Mouse (Mus musculus) fat pad, adult 2 months (tissue): ENCODE results near the gene Ankrd42.

Experiments used
- DNase-seq: peaks from one replicate; pipeline ENCODE4 v3.0.0-alpha.2; 2011; ENCODE audit warnings: low read depth, low spot score; ENCODE audit errors: extremely low read depth

Ankrd42 gene

DNA sequence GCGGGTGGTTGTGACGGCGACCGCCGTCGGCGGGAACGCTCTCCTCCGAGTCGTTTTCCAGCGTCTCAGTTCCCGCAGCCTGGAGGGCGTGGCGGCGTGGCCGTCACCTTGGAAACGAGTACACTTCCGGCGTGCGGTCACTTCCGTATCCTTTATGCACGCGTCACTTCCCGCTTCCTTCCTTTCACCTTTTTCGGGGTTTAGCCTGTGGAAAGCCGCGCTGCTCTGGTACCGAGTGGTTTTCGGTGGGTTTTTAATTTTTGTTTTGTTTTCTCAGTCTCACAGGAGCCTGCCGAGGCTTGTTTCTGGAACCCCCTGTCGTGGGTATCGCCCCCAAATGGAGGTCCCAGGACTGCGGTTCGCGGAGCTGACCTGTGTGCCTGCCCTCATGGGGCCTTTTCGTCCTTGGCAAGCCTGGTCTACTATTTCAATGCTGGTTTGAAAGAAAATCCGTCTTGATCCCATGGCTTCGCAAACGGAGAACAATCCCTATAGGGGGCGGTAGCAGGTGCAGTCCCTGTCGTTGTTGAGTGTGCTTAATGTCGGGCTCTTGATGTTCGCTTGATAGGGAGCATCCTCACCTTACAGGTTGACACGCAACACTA is at the start of gene Ankrd42:
Gene Ankrd42 (minus strand): TSS at position 122 of the 605 bp plus-strand sequence.
- peak; percentile 33 for DNase-seq

DNA sequence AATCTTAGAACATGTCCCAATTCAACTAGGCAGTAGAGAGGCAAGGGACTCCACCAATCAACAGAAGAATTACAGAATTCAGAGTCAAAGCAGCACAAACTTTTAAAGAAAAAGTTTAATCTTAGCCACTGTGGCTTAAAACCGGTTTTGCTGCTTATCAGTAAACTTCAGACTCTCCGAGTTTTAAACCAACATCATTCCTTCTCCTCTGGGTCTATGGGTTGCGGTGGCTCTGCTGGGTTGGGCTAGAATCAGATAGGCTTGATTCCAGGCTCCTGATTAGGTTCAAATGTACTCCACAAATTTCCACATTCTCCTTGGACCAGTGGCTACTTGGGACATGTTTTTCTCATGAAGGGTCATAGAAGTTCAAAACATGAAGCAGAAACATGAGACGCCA is 40.4 kb upstream of the Ankrd42 start:
- no peak for DNase-seq

DNA sequence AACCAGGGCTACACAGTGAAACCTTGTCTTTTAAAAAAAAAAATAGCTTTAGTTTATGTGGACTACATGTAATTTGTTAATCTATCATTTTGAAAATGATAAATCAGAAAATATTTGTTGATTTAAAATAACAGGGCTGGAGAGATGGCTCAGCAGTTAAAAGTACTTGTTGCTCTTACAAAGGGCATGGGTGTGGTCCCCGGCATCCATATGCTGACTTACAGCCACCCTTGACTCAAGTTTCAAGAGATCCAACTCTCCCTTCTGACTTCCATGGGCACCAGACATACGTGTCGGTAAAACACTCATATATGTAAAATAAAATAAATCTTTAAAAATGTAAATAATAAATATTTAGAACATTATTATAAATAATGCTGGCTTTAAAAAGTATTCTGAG is 38.2 kb upstream of the Ankrd42 start:
- DNase-seq, result no peak

DNA sequence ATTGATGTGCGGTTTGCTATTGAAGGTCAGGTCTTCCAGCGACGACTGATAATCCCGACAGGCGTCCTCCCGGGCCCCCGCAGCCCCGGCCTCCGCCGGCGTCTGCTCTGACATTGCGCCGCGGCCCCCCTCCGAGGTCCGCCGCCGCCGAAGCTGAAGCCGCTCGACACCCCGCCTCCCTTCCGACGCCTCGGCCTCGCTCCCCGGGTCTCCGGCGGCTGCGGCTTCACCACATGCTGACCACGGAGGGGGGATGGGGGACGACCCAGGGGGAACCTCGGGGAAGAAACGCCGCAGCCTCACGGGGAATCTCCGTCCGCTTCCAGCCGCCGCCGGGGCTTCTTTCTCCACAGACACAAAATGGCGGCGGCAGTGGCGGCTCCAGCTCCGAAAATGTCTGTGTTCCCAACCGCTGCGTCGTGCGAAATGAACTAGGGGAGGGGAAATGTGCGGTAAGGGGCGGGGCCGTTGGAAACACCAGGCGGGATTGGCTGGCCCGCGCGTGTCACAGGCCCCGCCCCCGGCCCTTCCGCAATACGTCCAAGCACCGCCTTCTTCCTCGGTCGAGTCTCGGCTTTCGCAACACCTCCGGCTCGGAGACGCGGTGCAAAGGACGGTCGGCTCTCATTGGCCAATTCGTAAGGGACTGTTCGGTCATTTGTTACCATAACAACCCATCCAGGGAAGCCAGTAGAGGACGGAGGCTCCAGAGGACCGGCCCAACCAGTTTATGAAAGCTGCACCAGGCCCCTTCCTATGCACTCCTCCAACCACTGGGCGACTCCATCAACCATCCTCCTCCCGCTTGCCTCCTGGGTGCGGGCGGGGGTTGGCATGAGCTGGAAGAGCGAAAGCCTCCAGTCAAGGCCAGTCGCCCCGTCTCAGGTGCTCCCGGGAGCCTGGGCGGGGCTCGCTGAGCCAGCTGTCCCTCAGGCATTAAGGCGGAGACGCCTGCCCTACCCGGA is 32.8 kb upstream of the Ankrd42 start, which contains the start of gene Pcf11:
Gene Pcf11 (minus strand): TSS at position 428 of the 965 bp plus-strand sequence.
- DNase-seq, result peak; percentile 94

DNA sequence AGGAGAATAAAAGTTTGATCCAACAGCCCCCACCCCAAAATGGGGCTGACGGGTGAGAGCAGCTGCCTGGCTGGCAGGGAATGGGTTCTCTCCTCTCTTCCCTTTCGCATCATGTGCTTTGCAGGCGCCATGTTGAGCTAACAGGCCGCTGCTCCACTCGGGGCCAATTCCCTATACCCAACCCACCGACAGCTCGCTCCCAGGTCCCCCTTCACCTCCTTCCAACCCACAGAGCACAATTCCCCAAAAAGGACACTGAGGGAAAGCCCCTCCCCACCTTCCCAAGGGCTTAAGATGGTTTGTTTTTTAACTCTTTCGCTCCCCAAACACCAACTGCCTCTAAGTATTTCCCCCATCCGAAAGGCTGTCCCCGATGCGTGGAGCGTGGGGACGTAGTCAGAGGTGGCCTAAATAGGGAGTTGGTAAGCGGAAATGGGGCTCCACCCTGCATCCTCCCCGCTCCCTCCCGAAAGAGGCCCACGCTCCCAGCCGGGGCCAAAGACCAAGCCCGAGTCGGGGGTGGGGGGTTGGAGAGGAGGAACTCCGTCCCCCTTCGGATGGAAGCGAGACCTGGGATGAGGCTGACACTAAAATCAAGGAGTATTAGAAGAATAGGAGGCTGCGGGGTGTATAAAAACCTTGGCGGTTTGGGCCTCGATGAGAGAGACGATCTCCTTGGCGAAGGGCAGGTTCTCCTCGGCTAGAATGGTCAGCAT is 32.0 kb upstream of the Ankrd42 start:
- no peak for DNase-seq

DNA sequence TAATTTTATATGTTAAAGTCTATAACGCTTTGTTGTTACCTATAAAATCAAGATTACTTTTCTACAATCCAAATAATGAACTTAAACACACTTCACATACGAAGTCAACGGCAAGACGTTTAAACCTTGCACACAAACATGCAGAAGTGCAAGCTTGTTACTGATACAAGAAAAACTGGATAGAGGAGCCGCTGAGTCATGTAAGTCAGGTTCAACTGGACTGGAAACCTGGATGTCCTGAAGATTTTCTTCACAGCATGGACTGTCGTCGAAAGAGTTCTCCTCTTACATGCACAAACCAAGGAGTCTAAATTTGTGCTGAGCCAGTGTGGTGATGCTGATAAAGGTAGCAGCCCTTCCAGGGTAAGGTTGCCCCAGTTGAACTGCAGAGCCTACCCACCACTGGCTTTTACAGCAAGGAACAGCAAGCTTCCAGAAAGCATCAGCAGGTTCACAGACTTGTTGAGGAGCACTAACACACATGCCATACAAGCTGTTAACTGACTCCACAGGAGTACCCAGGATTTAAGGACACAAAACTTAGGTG is 29.4 kb upstream of the Ankrd42 start:
- DNase-seq, result peak; percentile 39

DNA sequence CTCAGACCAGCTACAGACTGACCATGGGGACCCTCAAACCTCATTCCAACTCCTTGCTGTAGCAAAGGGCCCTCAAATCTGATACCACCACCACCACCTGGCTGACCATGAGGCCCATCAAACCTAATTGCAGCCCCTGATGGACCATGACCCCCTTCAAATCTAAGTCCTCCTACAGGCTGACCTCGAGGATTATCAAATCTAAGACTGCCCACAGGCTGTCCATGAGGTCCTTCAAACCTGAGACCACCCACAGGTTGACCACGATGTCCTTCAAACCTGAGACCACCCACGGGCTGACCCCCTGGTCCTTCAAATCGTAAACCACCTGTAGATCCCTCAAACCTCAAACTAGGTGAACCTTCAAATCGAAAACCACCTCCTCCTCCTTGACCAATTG is 21.1 kb upstream of the Ankrd42 start:
- no peak for DNase-seq

DNA sequence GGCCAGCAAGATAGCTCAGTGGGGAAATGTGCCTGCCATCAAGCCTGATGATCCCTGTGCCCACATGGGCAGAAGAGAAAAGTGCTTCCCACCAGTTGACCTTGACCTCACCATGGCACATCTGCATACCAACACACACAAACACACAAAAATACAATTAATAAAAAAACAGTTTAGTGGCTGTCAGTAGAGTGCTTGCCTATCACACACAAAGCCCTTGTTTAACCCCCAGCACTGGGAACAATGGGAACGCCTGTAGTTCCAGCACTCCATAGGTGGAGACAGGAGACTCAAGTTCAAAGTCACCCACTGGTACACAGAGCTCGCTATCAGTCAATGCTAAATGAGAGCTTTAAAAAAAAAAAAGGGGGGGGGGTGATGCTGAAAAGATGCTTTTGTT is 19.4 kb upstream of the Ankrd42 start:
- no peak for DNase-seq

DNA sequence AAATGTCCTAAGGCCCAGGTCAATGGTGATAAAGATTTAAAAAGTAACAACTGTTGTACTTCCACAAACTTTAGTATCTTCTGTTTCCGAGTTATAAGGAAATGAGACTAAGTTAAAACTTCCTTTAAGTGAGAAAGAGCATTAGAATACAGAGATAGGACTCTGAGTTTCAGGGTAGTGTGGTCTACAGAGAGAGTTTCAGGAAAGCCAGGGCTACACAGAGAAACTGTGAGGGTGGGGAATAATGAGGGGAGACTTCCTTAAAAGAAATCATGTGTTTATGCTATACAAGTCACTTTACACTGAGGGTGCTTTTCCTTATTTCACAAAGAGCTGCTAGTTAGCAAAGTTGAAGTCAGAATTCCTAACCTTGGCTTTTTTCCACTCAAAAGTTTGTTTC is 16.4 kb upstream of the Ankrd42 start:
- DNase-seq, result no peak

DNA sequence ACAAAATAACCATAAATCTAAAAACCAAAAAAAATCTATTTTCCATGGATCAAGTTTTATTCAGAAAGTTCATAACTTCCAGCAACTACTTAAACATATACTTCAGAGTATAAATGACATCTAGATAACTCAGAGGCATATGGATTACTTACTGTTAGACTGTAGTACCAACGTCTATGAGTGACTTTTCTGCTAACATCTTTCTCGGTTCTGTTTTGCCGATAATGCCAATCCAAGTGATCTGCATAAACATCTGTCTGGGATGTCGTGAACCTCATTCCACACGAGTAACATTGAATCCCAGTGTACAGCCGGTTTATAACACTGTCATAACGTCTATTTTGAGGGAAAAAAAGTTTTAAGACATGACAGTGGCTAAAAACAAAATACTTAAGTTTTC is 10.8 kb upstream of the Ankrd42 start:
- no peak for DNase-seq

DNA sequence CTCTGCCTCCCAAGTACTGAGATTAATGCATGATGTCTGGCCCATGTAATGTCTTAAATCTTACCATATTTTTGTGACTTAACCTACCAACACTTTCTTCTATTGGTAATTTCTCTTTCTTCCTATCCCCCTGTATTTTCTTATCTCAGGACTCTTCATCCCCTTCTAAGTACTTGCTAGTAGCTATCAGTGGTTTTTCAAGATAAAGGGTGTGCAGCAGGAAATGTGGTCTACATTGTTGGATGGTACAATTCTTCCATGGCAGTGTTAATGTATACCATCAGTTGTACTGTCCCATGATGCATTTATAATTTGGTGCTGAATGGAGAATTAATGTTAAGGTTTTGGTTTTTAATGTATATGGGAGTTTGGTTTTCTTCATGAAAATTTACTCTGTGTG is 5.4 kb upstream of the Ankrd42 start:
- DNase-seq, result no peak

DNA sequence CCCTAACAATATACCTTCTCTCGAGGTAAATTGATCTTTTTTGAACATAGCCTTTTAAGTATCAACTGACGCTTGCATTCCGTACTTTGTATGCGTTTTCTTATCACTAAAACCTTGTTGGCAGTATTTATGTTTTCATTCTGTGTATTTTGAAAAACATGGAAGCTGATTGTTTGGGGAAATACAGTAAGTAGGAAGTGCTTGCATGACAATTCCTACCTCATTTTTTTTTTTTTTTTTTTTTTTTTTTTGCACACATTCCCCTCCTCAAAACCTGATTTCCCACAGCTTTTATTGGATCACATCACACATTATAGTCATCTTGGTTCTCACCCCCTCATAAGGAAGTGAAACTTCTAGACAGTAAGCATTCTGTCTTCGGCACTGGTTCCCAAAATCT is 1.1 kb upstream of the Ankrd42 start:
- DNase-seq, result no peak

DNA sequence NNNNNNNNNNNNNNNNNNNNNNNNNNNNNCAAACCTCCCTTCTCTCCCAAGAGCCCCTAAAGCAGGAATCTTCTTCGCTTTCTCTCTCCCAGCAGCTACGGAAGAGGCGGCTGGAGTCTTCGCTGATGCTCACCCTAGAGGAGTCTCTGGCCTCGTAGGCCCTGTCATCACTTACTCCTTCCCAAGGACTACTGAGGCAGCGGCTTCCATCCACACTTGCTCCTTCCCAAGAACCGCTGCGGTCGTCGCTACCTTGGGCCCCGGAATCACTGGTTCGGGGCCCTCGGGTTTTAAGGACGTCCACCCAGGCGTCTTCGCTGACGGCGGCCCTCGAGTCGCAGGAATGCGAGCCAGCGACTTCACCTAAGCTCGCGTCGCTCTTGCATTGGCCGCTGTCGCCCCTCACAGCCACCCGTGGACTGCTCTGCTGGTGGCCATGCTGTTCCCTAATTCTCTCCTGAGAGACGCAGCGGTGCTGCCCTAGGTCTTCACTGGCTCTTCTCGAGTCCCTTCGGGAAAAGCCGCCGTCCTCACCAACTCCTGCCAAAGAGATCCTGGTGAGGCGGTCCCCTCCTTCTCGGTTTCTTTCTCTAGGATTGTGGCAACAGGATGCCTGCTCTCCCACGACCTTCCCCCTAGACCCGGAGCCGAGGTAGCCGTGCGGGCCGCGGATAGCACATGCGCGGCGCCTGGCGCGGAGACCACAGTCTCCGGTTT is 489 bp downstream of the Ankrd42 start:
- DNase-seq, result no peak

DNA sequence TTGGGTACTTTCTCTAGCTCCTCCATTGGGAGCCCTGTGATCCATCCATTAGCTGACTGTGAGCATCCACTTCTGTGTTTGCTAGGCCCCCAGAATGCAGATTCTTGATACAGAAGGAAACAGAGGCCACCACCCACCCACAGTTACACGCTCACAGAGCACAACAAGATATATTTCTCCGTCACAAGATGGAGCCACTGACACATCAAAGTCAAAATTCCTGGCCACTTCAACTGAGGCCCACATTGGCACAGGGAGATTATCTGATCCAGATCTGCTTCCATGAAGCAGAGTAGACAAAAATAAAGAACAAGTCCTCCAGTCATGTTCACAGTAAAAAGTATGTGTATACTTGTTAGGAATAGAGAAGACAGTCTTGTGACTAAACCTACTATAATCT is 6.8 kb downstream of the Ankrd42 start:
- DNase-seq, result no peak

DNA sequence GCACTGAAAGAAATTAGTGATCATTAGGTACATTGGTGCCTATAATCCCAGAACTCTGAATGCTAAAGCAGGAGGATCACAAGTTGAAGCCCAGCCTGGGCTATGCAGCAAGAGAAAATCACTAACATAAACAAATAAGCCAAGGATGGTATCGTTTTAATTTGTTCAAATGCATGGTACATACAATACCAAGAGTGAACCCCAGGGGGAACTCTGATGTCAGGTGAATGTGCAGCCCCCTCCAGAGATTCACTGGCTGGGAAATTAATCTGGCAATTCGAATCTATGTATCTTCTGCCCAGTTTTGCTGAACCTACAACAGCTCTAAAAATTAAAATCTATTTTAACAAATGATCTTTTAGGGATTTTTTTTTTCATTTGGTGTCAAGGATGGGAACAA is 12.5 kb downstream of the Ankrd42 start:
- no peak for DNase-seq

DNA sequence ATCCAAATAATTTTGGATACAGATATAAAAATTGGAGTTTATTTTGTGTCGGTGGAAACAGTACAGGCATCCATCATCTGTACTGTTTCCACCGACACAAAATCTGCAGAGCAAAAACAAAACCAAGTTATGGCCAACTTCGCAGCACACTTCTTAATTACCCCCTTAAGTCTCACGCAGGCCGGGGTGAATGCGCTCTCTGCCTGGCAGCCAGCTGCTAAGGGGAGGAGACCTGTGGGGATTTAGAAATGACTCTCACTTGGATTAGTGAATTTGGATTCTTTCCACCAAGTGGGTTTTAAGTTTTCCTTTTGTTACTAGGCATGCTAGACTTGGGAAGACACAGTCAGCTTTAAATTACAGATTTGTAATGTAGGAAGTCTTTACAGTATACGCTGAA is 26.1 kb downstream of the Ankrd42 start:
- DNase-seq, result no peak

DNA sequence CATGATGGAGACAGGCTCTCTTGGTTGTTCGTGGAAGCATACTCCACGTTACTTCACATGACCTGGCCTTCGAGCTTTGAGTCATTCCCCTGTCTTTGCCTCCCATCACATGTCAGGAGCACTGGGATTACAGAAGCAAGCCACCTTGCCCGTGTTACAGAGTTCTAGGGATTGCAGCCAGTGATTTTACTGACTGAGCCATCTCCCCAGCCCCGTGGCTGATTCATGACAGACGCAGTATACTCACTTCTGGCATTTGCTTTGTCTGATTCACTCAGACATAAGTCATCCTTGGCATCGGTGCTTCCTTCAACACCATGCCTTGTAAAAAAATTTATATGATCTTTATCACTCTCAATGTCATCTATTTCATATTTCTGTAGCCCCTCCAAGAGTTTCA is 32.0 kb downstream of the Ankrd42 start:
- DNase-seq, result no peak

DNA sequence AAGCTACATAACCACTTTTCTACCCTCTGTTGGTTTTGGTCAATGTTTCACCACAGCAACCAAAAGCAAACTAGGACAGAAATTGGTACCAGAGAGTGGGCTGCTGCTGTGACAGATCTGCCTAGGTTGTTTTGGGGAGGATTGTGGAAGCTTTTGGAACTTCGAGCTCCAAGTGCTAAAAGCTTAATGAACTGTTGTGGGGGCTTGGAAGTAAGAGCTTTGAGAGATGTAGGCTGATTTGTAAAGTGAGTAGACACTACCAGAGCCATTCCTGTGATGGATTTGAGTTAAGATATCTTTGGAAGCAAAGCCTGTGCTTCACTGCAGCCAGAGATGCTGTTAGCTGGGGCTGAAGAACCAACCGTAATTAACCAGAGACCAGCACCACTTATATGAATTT is 46.1 kb downstream of the Ankrd42 start:
- DNase-seq, result no peak

DNA sequence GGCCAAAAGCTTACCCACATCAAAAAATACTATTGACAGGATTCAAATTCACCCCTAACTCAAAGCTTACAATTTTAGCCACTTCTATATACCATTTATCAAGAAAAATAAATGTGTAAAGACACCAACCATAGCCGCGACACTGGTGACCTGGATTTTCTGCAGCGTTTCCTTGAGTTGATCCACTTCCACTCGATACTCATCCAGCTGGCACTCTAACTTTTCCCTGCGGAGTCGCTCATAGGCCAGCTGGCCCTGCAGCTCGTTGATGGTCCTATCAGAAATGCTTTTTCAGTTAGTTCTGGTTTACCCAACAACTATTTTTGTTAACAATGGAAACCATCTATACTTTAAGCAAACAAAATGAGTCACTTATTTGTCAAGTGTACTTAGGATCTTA is 47.0 kb downstream of the Ankrd42 start:
- DNase-seq, result no peak

DNA sequence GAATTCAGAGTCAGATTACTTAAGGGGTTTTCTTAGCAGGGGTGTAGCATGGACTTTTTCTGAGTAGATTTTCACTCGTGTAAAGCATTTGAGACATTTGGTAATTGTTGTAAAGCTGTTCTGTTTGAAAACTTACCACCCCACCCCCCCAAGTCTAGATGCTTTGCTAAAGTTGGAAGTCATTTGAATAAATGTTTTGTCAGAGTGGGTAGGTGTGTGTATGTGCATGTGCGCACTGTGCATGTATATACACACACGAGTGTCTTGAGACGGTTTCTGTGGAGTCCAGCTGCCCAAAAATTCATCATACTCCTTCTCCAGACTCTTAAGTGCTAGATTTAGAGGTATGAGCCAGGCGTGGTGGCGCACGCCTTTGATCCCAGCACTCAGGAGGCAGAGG is 53.4 kb downstream of the Ankrd42 start:
- DNase-seq, result no peak
